Mouse (Mus musculus) bone marrow macrophage, adult 2 months (primary cell): ENCODE data around the gene Barx1.

Source experiments
- CTCF ChIP-seq: IDR thresholded peaks from 2 replicates; pipeline ENCODE4 v1.5.1; 2012; ENCODE audit warnings: low read depth, mild to moderate bottlenecking, low read length, moderate library complexity
- POLR2A ChIP-seq: IDR thresholded peaks from 2 replicates; pipeline ENCODE4 v1.6.1; 2012; ENCODE audit warnings: mild to moderate bottlenecking, low read depth, low read length, borderline replicate concordance

GRCm38 (mm10) chr13:48625433-48626184 lies 37.2 kb upstream of the Barx1 start, which contains the start of gene Ptpdc1:
- no peak for TF ChIP-seq POLR2A
- TF ChIP-seq CTCF: no peak
